In the genomic region with DNA sequence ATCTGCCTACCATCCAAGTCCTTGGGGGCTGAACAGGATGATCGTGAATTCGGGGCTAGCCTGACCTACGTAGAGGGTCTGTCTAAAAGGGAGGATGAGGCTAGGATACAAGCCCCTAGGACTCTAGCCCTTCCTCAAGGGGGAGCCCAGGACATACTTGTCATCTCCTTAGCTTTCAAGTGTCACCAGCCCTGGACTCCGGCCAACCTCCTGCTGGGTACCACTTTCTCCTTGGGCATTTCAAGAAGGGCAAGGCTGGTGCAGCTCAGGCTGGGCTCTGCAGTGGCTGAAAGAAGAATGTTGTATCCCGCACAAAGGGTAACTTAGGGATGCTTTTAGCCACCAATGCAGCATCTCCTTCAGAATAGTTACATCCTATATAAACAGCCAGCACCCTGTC, we compare ENCODE assay signal across 21 mouse cellular contexts.
A peak's percentile ranks its signal among the peaks of the same experiment; 100 is the strongest.
DNase-seq lines count a peak whose midpoint lies in the region; ATAC-seq lines count a peak whose summit lies in the region.
"Had no signal": no experiment of that assay in that cellular context is flagged by ENCODE, and none has a peak within 500 bp of the region (broad histone marks: within the 10 kb centered on the region; RNA-seq: fewer than 3 reads in every experiment).

No protein-coding gene starts in this region.

- H3K9me3 ChIP-seq in heart, embryonic 10.5 days, result no peaks in the 10 kb centered on the region

- peak overlapping the region; percentile 6; the same call in 1 of the 2 replicates for H3K27ac ChIP-seq in heart, embryonic 10.5 days

- peaks cover 4% of the 10 kb centered on the region; the same call in 1 of the 2 replicates for H3K36me3 ChIP-seq in heart, embryonic 10.5 days
- H3K36me3 ChIP-seq: G1E had no signal

- H3K4me1 ChIP-seq in heart, embryonic 10.5 days, result peaks cover 73% of the 10 kb centered on the region

- intact Hi-C loops in heart, postnatal 25 days (cut with DNase I), result no loop called here
- intact Hi-C loops in left cerebral cortex, postnatal 4 days (cut with DNase I), result loop anchor here (10.0 kb wide), 1 partner anchor 254 kb away; the partner anchor contains the start of gene Htatip2
- intact Hi-C loops in left cerebral cortex, postnatal 25 days (cut with DNase I), result no loop called here

- no peak for ATAC-seq in cerebellum, adult (ENCODE audit: insufficient number of reproducible peaks, low FRiP score, low TSS enrichment)
- ATAC-seq: activated CD4-positive, CD25-positive, alpha-beta regulatory T cell, adult 4 months; CD4-positive, CD25-positive, alpha-beta regulatory T cell, adult 4 months; Patski had no signal

- H3K27me3 ChIP-seq in heart, embryonic 10.5 days (ENCODE audit: insufficient read depth, poor library complexity, severe bottlenecking), result no peaks in the 10 kb centered on the region
- H3K27me3 ChIP-seq: Patski had no signal

- H3K4me3 ChIP-seq in heart, embryonic 10.5 days, result no peak overlapping the region

- 89% methylated on average over 5 of the region's 5 CpGs for WGBS in heart, embryonic 10.5 days

- peak; percentile 55 to 56 for DNase-seq in cerebellum, postnatal 10 days
- peak; percentile 39 to 56 for DNase-seq in cerebellum, postnatal 14 days
- DNase-seq in cerebellum, adult 9-11 months, result no peak
- DNase-seq in heart, embryonic 10.5 days (ENCODE audit: low spot score), result no peak
- no peak for DNase-seq in heart, postnatal 25 days (ENCODE audit: low spot score)
- DNase-seq in left cerebral cortex, postnatal 4 days, result peak; percentile 22
- DNase-seq in left cerebral cortex, postnatal 25 days (ENCODE audit: low spot score in 2 of 2), result no peak
- DNase-seq: adrenal gland, adult 2 months; adrenal gland, adult 8-10 months; adrenal gland, postnatal 10 days; adrenal gland, postnatal 14 days; adrenal gland, postnatal 25 days; adrenal gland, postnatal 36 days; B cell, adult 2 months; cerebellum, adult 11 months; cerebellum, adult 11-12 months had no signal

Comparison
In these comparisons a context has a peak if more than half of its experiments do, and no peak if none do; other contexts are left out.
1. DNase-seq: peak in cerebellum, postnatal 10 days (2 of 2), cerebellum, postnatal 14 days (2 of 2) and left cerebral cortex, postnatal 4 days (single experiment); none in cerebellum, adult 9-11 months (single experiment), heart, embryonic 10.5 days (single experiment), heart, postnatal 25 days (single experiment) and left cerebral cortex, postnatal 25 days (0 of 2).